Mouse (Mus musculus): ENCODE measurements around the gene Fbxw10. TPM values are rescaled to one million over a fixed set of nuclear protein-coding genes. Genes with fewer than 3 reads are reported as not detected.

Gene Fbxw10
- polyA plus RNA-seq, 1 experiment from 2014 or later: 0.66 TPM

DNA sequence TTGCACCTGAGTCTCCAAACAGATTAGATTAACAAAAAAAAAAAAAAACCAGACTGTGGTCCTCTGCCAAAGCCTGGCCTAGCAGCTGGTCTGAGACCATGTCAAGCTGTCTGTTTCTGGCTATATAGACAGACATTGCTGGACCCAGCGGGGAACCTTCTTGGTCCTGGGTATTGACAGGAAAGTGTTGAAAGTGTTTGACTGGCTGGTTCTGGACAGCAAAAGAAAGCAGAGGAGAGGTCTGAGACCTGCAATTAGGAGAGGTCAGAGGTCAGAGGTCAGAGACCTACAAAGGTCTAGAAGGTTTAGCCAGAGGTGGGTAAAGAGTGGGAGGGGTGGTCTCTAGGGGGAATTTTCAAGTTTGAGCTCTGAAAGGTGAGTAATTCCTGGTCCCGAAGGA, 1.4 kb downstream of the Fbxw10 start:
- WGBS: 70% methylated on average over 2 of the region's 2 CpGs
- Histone ChIP-seq H3K4me3 (no peak overlapping the region), H3K9ac (no peak overlapping the region), H3K27me3 (no peaks in the 10 kb centered on the region), H3K4me2 (no peak overlapping the region), H3K27ac (replicated peaks) (no peak overlapping the region), H3K9me3 (no peaks in the 10 kb centered on the region), H3K4me1 (replicated peaks) (0 out of 2 replicates have a peak, but pooled peaks cover 4% of the 10 kb centered on the region), H3K36me3 (no peaks in the 10 kb centered on the region)
- ATAC-seq (ENCODE audit: low FRiP score, low read depth): no peak

DNA sequence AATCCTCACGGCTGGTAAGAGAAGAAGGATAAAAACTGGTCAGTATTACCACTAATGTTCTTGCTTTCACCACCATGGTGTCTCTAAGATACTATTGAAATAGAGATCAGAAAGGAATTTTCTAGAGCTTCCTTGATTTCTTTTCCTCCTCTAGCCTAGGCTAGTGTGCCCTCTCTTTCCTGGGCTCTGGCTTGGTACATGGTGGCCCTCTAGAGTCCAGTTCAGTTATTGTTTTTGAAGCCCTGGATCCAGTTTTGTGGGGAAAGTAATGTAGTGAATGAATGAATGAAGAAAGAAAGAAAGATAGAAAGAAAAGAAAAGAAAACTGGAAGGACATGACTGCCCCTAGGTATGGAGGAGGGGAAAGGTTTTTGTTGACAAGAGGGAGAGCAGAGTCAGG, 4.3 kb downstream of the Fbxw10 start:
- Histone ChIP-seq H3K27me3 (no peaks in the 10 kb centered on the region), H3K27ac (replicated peaks) (no peak overlapping the region), H3K4me2 (no peak overlapping the region), H3K4me3 (no peak overlapping the region), H3K4me1 (replicated peaks) (0 out of 2 replicates have a peak, but pooled peaks cover 4% of the 10 kb centered on the region), H3K36me3 (no peaks in the 10 kb centered on the region), H3K9ac (no peak overlapping the region), H3K9me3 (no peaks in the 10 kb centered on the region)
- no peak for ATAC-seq (ENCODE audit: low FRiP score, low read depth)
- 88% methylated on average over 1 of the region's 1 CpGs for WGBS

- Histone ChIP-seq H3K27me3 (no peaks in the 10 kb centered on the region), H3K36me3 (no peaks in the 10 kb centered on the region), H3K4me2 (no peak overlapping the region), H3K4me3 (no peak overlapping the region), H3K9me3 (no peaks in the 10 kb centered on the region), H3K9ac (no peak overlapping the region), H3K27ac (replicated peaks) (no peak overlapping the region), H3K4me1 (replicated peaks) (no peaks in the 10 kb centered on the region)
- WGBS: 93% methylated on average over 6 of the region's 6 CpGs
- ATAC-seq (ENCODE audit: low FRiP score, low read depth): no peak
Observed at GRCm38 (mm10) chr11:62853334-62853733, 6.5 kb downstream of the Fbxw10 start.

DNA sequence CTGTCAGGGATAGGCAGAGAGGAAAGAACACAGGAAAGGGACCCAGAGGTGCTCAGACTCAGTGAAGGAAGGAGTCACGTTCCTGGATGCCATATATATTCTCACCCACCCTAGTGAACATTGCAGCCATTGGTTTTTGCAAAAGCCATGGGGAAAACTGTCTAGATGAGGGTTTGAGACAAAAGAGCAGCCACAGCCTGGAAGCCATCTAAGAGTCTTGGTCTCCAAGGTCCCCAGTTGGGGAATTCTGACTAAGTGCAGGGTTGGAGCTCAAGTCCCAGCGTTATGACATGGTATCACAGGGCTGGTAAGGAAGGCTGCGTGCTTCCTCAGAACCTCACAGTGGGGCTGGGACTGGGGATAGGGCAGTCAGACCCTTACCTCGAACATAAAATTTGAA, 18.7 kb downstream of the Fbxw10 start:
- no peak overlapping the region for H3K9ac ChIP-seq
- no peak overlapping the region for H3K27ac ChIP-seq (replicated peaks)
- H3K9me3 ChIP-seq: no peaks in the 10 kb centered on the region
- no peak overlapping the region for H3K4me3 ChIP-seq
- H3K36me3 ChIP-seq: no peaks in the 10 kb centered on the region
- no peak overlapping the region for H3K4me2 ChIP-seq
- H3K4me1 ChIP-seq (replicated peaks): no peaks in the 10 kb centered on the region
- ATAC-seq (ENCODE audit: low FRiP score, low read depth): no peak
- 78% methylated on average over 4 of the region's 4 CpGs for WGBS
- no peaks in the 10 kb centered on the region for H3K27me3 ChIP-seq

DNA sequence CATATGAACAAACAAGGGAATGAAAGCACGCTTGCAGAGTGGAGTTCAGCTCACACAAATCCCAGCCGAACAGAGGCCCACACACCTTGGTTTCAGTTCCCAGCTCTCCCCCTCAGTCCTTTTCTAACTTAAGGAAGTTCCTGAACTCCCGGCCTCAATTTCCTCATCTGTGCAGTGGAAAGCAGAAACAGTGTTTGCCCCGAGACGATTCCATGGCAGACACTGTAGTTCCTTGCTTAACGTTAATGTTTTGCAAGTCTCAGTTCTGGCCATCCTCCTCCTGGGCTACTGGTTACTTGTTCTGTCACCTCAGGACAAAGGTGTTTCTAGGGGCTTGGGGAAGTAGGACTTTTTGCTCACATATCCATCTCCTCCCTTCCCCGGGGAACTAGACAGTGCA, 19.8 kb downstream of the Fbxw10 start:
- Histone ChIP-seq H3K4me3 (no peak overlapping the region), H3K27me3 (no peaks in the 10 kb centered on the region), H3K4me1 (replicated peaks) (no peaks in the 10 kb centered on the region), H3K9me3 (no peaks in the 10 kb centered on the region), H3K36me3 (no peaks in the 10 kb centered on the region), H3K27ac (replicated peaks) (no peak overlapping the region), H3K4me2 (no peak overlapping the region), H3K9ac (no peak overlapping the region)
- 86% methylated on average over 7 of the region's 7 CpGs for WGBS
- no peak for ATAC-seq (ENCODE audit: low FRiP score, low read depth)

DNA sequence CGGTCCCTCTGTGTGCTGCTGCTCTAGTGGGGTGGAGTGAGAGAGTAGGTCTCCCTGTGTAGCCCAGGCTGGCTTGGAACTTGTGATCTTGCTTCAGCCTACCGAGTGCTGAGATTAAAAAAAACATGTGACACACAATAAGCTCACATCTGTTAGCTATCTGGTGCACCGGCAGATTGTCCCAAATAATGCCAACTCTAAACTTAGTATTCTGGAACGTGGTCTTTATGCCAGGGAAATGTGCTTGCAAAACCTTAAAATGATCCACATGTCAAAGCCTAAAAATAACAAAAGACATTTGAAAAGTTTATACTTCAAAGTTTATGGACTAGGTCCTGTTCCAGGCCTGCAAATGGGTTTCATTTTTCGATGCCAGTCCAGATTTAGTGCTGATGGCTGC, 22.3 kb downstream of the Fbxw10 start:
- ATAC-seq (ENCODE audit: low FRiP score, low read depth): no peak
- no peaks in the 10 kb centered on the region for H3K27me3 ChIP-seq
- H3K9me3 ChIP-seq: no peaks in the 10 kb centered on the region
- WGBS: 80% methylated on average over 5 of the region's 5 CpGs
- no peak overlapping the region for H3K4me3 ChIP-seq
- H3K27ac ChIP-seq (replicated peaks): no peak overlapping the region
- H3K4me1 ChIP-seq (replicated peaks): no peaks in the 10 kb centered on the region
- no peak overlapping the region for H3K4me2 ChIP-seq
- no peaks in the 10 kb centered on the region for H3K36me3 ChIP-seq
- H3K9ac ChIP-seq: no peak overlapping the region

DNA sequence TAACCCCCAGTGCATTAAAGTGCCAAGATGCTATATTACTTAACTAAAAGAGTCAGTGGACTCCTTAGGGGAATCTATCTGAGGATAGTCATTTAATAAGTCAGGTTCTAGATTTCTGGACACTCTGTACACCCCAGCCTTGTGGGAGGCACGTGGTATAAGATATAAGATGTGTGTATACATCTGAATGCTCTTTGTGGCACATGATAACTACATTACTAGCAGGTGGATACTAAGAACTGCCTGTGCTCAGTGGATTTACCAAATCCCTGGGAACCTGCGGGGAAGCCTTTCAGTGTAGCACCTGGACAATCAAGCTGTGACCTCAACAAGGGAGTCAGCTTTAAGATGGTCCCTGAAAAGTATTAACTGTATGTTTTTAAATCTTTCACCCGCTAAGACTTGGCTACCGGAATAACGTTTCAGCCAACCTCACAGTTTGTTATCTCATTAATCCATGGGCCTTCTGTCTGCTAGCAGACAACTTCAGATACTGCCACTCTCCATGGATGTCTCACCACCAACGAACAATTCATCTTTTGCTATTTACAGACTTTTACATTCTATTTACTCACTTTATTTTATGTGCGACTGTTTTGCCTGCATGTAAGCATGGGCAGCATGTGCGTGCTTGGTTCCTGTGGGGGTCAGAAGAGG, 23.0 kb downstream of the Fbxw10 start:
- 88% methylated on average over 8 of the region's 8 CpGs for whole genome bisulfite sequencing
- no peaks in the 10 kb centered on the region for H3K36me3 ChIP-seq
- no peak overlapping the region for H3K4me2 ChIP-seq
- H3K27me3 ChIP-seq: no peaks in the 10 kb centered on the region
- ATAC-seq (ENCODE audit: low FRiP score, low read depth): no peak
- H3K9me3 ChIP-seq: no peaks in the 10 kb centered on the region
- H3K4me1 ChIP-seq (replicated peaks): no peaks in the 10 kb centered on the region
- no peak overlapping the region for H3K9ac ChIP-seq
- no peak overlapping the region for H3K27ac ChIP-seq (replicated peaks)
- no peak overlapping the region for H3K4me3 ChIP-seq

- 80% methylated on average over 9 of the region's 9 CpGs for WGBS
- Histone ChIP-seq H3K27me3 (no peaks in the 10 kb centered on the region), H3K4me3 (no peak overlapping the region), H3K36me3 (no peaks in the 10 kb centered on the region), H3K4me2 (no peak overlapping the region), H3K9ac (no peak overlapping the region), H3K27ac (replicated peaks) (no peak overlapping the region), H3K9me3 (no peaks in the 10 kb centered on the region), H3K4me1 (replicated peaks) (0 out of 2 replicates have a peak, but pooled peaks cover 3% of the 10 kb centered on the region)
- no peak for ATAC-seq (ENCODE audit: low FRiP score, low read depth)
Observed at GRCm38 (mm10) chr11:62873479-62873878, 26.6 kb downstream of the Fbxw10 start.

DNA sequence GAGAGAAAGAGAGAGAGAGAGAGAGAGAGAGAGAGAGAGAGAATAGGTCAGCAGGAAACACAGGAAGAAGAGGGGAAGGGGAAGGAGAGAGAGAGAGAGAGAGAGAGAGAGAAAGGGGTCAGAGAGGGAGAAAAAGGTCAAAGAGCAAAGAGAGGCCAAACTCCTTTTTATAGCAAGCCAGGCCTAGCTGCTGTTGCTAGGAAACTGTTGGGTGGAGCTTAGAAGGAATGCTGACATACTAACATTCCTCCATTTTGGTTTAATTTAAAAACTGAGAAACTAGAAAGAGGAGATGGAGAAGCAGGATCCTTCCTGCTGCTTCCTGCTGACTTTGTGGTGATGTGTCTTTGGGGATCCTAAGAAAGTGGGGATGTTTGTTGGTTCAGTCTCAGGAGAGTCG, 28.8 kb downstream of the Fbxw10 start:
- no peak for ATAC-seq (ENCODE audit: low FRiP score, low read depth)
- Histone ChIP-seq H3K9me3 (no peaks in the 10 kb centered on the region), H3K4me3 (no peak overlapping the region), H3K4me1 (replicated peaks) (peaks cover 15% of the 10 kb centered on the region), H3K27me3 (no peaks in the 10 kb centered on the region), H3K36me3 (no peaks in the 10 kb centered on the region), H3K9ac (no peak overlapping the region), H3K4me2 (no peak overlapping the region), H3K27ac (replicated peaks) (no peak overlapping the region)
- WGBS: 82% methylated on average over 1 of the region's 1 CpGs

DNA sequence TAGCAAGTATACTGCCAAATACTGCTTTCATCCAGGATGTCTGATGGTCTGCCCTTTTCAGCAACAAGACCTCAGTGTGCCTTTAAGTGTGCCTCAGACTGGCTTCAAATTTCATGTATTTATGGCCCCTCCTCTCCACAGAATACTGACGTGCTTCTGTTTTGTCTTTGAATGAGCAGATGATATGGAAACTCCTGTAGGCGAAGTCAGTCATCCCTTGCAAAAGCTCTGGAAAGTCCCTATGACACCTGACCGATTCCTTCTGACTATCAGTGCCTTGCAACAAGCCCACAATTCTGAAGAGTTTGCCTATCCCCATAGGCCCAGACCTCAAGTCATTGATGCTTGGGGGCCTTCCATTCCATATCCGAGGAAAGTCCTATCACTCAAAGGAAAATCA, 29.6 kb downstream of the Fbxw10 start:
- H3K27me3 ChIP-seq: no peaks in the 10 kb centered on the region
- no peak overlapping the region for H3K9ac ChIP-seq
- ATAC-seq (ENCODE audit: low FRiP score, low read depth): no peak
- no peak overlapping the region for H3K4me3 ChIP-seq
- no peak overlapping the region for H3K27ac ChIP-seq (replicated peaks)
- H3K9me3 ChIP-seq: no peaks in the 10 kb centered on the region
- no peaks in the 10 kb centered on the region for H3K36me3 ChIP-seq
- peaks cover 15% of the 10 kb centered on the region for H3K4me1 ChIP-seq (replicated peaks)
- WGBS: 81% methylated on average over 4 of the region's 4 CpGs
- H3K4me2 ChIP-seq: no peak overlapping the region

DNA sequence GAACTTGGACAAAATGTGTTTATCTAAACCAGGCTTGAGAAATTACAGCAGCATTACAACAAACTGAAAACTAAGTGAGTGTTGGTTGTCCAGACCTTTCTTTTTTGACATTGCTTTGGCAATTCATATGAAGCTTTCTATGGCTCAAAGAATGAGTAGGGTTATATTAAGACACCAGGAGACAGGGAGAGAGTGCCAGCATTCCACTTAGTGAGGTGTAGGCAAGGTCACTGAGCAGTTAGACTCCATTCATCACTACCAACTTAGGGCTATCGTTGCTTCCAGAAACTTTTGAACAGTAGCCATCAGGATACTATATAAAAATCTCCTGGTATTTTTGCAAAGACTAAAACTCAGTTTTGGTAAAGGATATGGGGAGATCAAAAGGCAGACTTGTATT, 30.5 kb downstream of the Fbxw10 start:
- ATAC-seq (ENCODE audit: low FRiP score, low read depth): no peak
- H3K4me1 ChIP-seq (replicated peaks): peaks cover 15% of the 10 kb centered on the region
- no peak overlapping the region for H3K4me3 ChIP-seq
- H3K27ac ChIP-seq (replicated peaks): no peak overlapping the region
- no peaks in the 10 kb centered on the region for H3K9me3 ChIP-seq
- 87% methylated on average over 1 of the region's 1 CpGs for WGBS
- H3K27me3 ChIP-seq: no peaks in the 10 kb centered on the region
- no peak overlapping the region for H3K4me2 ChIP-seq
- H3K9ac ChIP-seq: no peak overlapping the region
- no peaks in the 10 kb centered on the region for H3K36me3 ChIP-seq

GRCm38 (mm10) chr11:62878728-62879127, 31.9 kb downstream of the Fbxw10 start:
- peaks cover 15% of the 10 kb centered on the region for H3K4me1 ChIP-seq (replicated peaks)
- peak overlapping the region; percentile 95 for H3K9ac ChIP-seq
- ATAC-seq (ENCODE audit: low FRiP score, low read depth): no peak
- no peaks in the 10 kb centered on the region for H3K36me3 ChIP-seq
- H3K9me3 ChIP-seq: no peaks in the 10 kb centered on the region
- H3K4me2 ChIP-seq: peak overlapping the region; percentile 85
- H3K27ac ChIP-seq (replicated peaks): peak overlapping the region; percentile 89
- WGBS: 27% methylated on average over 9 of the region's 9 CpGs
- H3K27me3 ChIP-seq: no peaks in the 10 kb centered on the region
- H3K4me3 ChIP-seq: peak overlapping the region; percentile 93

All from hindbrain, embryonic 15.5 days (tissue).